Mouse (Mus musculus): ENCODE results near the gene Ppp4r1.
A peak's percentile ranks its signal among the peaks of the same experiment; 100 is the strongest.

DNA sequence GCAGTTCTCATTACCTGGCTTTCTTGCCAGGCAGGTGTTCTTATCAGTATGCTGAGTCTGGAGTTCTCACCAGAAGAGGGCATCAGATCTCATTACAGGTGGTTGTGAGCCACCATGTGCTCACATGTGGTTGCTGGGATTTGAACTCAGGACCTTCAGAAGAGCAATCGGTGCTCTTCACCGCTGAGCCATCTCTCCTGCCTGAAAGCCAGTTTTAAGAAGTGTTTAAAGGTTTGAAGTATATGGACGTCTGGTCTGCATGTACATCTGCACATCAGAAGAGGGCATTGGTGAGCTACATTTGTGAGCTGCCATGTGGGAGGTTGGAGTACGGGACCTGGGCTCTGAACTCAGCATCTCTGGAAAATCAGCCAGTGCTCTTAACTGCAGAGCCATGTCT, 8.8 kb upstream of the Ppp4r1 start:
- TF ChIP-seq CTCF (IDR thresholded peaks at IDR 0.05; ENCODE audit: low read depth) (peak; percentile 29), EP300 (IDR thresholded peaks at IDR 0.05; ENCODE audit: low read depth) (no peak)
